Mouse (Mus musculus) intestine, postnatal 0 days (tissue): ENCODE results near the gene Pik3r1. TPM values are rescaled to one million over a fixed set of nuclear protein-coding genes. Genes with fewer than 3 reads are reported as not detected.
A peak's percentile ranks its signal among the peaks of the same experiment; 100 is the strongest.

Experiments used
- ATAC-seq: fragments of 200-750 bp; cut with Nextera tagmentation; 2 replicates; pipeline ENCODE4 v1.8.0; 2017; ENCODE audit warnings: mild to moderate bottlenecking, moderate TSS enrichment, moderate library complexity
- H3K27ac ChIP-seq: fragments of 300-500 bp; sonication (generic); 2 replicates; pipeline ENCODE4 v1.5.1; 2014; ENCODE audit warnings: mild to moderate bottlenecking, low read depth, low read length, moderate library complexity
- H3K27me3 ChIP-seq: fragments of 300-500 bp; sonication (generic); replicated peaks from 2 replicates; pipeline ENCODE4 v1.6.1; 2014; ENCODE audit warnings: low read length, mixed read lengths; ENCODE audit not compliant: control insufficient read depth, insufficient read depth
- H3K36me3 ChIP-seq: fragments of 300-500 bp; sonication (generic); 2 replicates; pipeline ENCODE4 v1.6.1; 2014; ENCODE audit warnings: mild to moderate bottlenecking, moderate library complexity; ENCODE audit not compliant: control insufficient read depth, insufficient read depth
- H3K4me1 ChIP-seq: fragments of 300-500 bp; sonication (generic); replicated peaks from 2 replicates; pipeline ENCODE4 v1.6.1; 2014; ENCODE audit warnings: antibody characterized with exemption, low read length, mixed read lengths; ENCODE audit not compliant: control insufficient read depth, insufficient read depth
- H3K4me2 ChIP-seq: fragments of 300-500 bp; sonication (generic); replicated peaks from 2 replicates; pipeline ENCODE4 v1.6.1; 2014; ENCODE audit warnings: low read depth, mild to moderate bottlenecking, moderate library complexity
- H3K4me3 ChIP-seq: fragments of 300-500 bp; sonication (generic); 2 replicates; pipeline ENCODE4 v1.5.1; 2014; ENCODE audit warnings: low read depth, low read length
- H3K9ac ChIP-seq: fragments of 300-500 bp; sonication (generic); 2 replicates; pipeline ENCODE4 v1.6.1; 2014; ENCODE audit warnings: mild to moderate bottlenecking, low read depth, low read length
- H3K9me3 ChIP-seq: fragments of 300-500 bp; sonication (generic); 2 replicates; pipeline ENCODE4 v1.6.1; 2016; ENCODE audit warnings: mixed run types; ENCODE audit not compliant: control insufficient read depth
- CTCF ChIP-seq: sonication (generic); IDR thresholded peaks from 2 replicates; pipeline ENCODE4 v1.5.1; 2016; ENCODE audit warnings: low read depth, mild to moderate bottlenecking, control low read depth, antibody characterized with exemption, moderate library complexity
- WGBS: fragments of 180-500 bp; shearing (Covaris S2); extraction: QIAGEN DNeasy Blood & Tissue Kit; methylation state at CpG from one replicate; pipeline ENCODE4 v1.1.7; 2014; 5-methylcytosine and 5-hydroxymethylcytosine counted together
- polyA plus RNA-seq: library from polyadenylated mRNA; unstranded; fragments of >200 nt; fragmentation: Nextera tagmentation; extraction: Ambion mirVana; gene quantifications from 2 replicates; pipeline ENCODE4 v1.2.1, GENCODE M21; 2015

Pik3r1 gene
- polyA plus RNA-seq, 1 experiment from 2014 or later, result 14.7 TPM

- no peak for TF ChIP-seq CTCF
- Histone ChIP-seq H3K4me2 (no peak overlapping the region), H3K27me3 (peaks cover 11% of the 10 kb centered on the region), H3K9me3 (no peaks in the 10 kb centered on the region), H3K4me3 (no peak overlapping the region), H3K4me1 (0 out of 2 replicates have a peak, but pooled peaks cover 2% of the 10 kb centered on the region), H3K9ac (no peak overlapping the region), H3K36me3 (no peaks in the 10 kb centered on the region), H3K27ac (no peak overlapping the region)
- no peak for ATAC-seq
- 64% methylated on average over 6 of the region's 6 CpGs for WGBS
These were observed 29.0 kb upstream of the Pik3r1 start for GRCm38 (mm10) chr13:101796983-101797382.

- Histone ChIP-seq H3K4me1 (no peaks in the 10 kb centered on the region), H3K36me3 (no peaks in the 10 kb centered on the region), H3K9ac (no peak overlapping the region), H3K27ac (no peak overlapping the region), H3K27me3 (no peaks in the 10 kb centered on the region), H3K4me2 (no peak overlapping the region), H3K9me3 (no peaks in the 10 kb centered on the region), H3K4me3 (no peak overlapping the region)
- no peak for ATAC-seq
- no peak for TF ChIP-seq CTCF
- 69% methylated on average over 4 of the region's 4 CpGs for WGBS
These were observed 17.7 kb upstream of the Pik3r1 start for GRCm38 (mm10) chr13:101785705-101786104.

GRCm38 (mm10) chr13:101784651-101785289, 16.8 kb upstream of the Pik3r1 start:
- TF ChIP-seq CTCF, result no peak
- Histone ChIP-seq H3K27ac (no peak overlapping the region), H3K36me3 (no peaks in the 10 kb centered on the region), H3K9ac (no peak overlapping the region), H3K9me3 (no peaks in the 10 kb centered on the region), H3K4me1 (no peaks in the 10 kb centered on the region), H3K4me3 (no peak overlapping the region), H3K4me2 (no peak overlapping the region), H3K27me3 (no peaks in the 10 kb centered on the region)
- 59% methylated on average over 13 of the region's 13 CpGs for WGBS
- peak; percentile 91 for ATAC-seq

GRCm38 (mm10) chr13:101779011-101779410, 11.0 kb upstream of the Pik3r1 start:
- no peaks in the 10 kb centered on the region for H3K4me1 ChIP-seq
- no peaks in the 10 kb centered on the region for H3K9me3 ChIP-seq
- H3K4me3 ChIP-seq, result no peak overlapping the region
- H3K4me2 ChIP-seq, result no peak overlapping the region
- TF ChIP-seq CTCF, result no peak
- H3K36me3 ChIP-seq, result no peaks in the 10 kb centered on the region
- H3K27ac ChIP-seq, result no peak overlapping the region
- ATAC-seq, result no peak
- no peaks in the 10 kb centered on the region; the same call in 1 of the 2 replicates for H3K27me3 ChIP-seq
- no peak overlapping the region for H3K9ac ChIP-seq
- 95% methylated on average over 4 of the region's 4 CpGs for WGBS

GRCm38 (mm10) chr13:101777851-101778250, 9.8 kb upstream of the Pik3r1 start:
- ATAC-seq, result no peak
- Histone ChIP-seq H3K9me3 (no peaks in the 10 kb centered on the region), H3K27me3 (no peaks in the 10 kb centered on the region; the same call in 1 of the 2 replicates), H3K9ac (no peak overlapping the region), H3K4me3 (no peak overlapping the region), H3K36me3 (no peaks in the 10 kb centered on the region), H3K4me1 (no peaks in the 10 kb centered on the region), H3K27ac (no peak overlapping the region), H3K4me2 (no peak overlapping the region)
- no peak for TF ChIP-seq CTCF
- WGBS, result 86% methylated on average over 3 of the region's 3 CpGs

- H3K36me3 ChIP-seq, result no peaks in the 10 kb centered on the region
- no peak for TF ChIP-seq CTCF
These were observed 3.1 kb upstream of the Pik3r1 start for GRCm38 (mm10) chr13:101771071-101771470.

More at GRCm38 (mm10) chr13:101771071-101771470, 3.1 kb upstream of the Pik3r1 start:
- Histone ChIP-seq H3K4me3 (no peak overlapping the region), H3K4me1 (no peaks in the 10 kb centered on the region), H3K27me3 (peaks cover 10% of the 10 kb centered on the region), H3K4me2 (no peak overlapping the region), H3K27ac (no peak overlapping the region), H3K9ac (no peak overlapping the region), H3K9me3 (no peaks in the 10 kb centered on the region)
- no peak for ATAC-seq
